Mouse (Mus musculus): ENCODE measurements around the gene Zbtb37.
"Not testable (repeated sequence)": the region's sequence is repeated elsewhere in the genome, so short reads cannot be mapped to it uniquely, and the experiment has no call there.

Zbtb37 gene

DNA sequence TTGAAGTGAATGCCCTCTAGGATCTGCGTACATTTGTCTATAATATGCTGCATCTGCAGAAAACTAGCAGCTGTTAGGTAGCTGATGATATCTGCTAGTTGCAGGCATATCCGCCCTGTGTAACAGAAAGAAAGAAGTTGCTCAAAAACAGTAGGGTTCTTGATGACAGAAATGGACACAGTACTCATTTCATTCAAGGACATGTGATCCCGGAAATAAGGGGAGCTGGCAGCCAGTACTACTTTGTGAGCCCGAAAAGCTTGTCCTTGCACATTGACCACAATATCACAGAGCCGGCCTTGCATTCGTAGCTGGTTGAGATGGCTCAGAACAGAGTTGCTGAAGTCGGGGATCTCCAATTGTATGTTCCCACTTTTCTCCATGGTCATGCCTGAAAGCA is 2.3 kb downstream of the Zbtb37 start:
- no peak for DNase-seq

DNA sequence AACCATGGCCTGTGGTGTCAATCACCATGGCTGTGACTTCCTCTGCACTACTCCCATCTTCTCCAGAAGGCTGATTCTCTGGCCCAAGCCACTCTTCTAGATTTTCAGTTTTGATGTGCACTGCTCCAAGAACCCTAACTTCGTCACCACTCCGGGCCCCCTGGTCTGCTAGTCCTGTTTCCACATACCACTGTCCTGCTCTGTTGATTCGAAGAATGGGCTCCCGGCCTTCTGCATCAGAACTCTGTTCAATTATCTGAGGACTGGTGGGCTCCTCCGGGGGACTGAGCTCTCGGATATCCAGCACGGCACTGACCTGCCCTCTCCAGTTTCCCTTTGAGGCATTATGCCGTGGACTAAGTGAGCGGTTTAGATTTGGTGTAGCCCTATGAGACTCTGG is 2.8 kb downstream of the Zbtb37 start:
- DNase-seq: no peak

DNA sequence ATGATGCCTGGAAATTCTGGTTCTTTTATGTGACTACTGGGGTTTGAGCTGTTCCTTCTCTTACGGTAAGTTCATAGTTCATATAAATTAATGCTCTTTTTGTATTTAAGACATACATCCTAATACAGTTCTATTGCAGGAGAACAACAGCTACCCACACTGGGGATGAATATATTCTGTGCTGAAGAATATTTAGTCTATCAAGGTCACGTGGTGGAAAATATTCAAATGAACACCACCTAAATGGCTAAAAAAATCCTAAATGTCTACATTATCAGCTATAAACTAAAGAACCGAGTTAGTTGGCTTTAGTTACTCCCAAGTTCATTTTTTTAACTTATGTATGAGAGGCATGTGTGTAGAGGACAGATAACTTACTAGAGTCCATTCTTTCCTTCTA is 4.6 kb downstream of the Zbtb37 start:
- no peak for DNase-seq

DNA sequence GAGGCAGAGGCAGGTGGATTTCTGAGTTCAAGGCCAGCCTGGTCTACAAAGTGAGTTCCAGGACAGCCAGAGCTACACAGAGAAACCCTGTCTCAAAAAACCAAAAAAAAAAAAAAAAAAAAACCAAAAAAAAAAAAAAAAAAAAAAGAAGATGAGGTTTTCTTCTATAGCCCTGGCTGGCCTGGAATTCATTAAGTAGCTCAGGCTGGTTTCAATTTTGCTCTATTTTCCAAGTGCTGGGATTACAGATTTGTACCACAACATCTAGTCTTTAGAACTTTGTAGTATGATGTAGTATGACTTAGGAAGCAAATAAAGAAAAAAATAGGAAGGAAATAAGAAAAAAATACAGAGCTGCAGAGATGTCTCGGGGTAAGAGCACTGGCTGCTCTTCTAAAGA is 6.2 kb downstream of the Zbtb37 start:
- DNase-seq: not testable (repeated sequence)

DNA sequence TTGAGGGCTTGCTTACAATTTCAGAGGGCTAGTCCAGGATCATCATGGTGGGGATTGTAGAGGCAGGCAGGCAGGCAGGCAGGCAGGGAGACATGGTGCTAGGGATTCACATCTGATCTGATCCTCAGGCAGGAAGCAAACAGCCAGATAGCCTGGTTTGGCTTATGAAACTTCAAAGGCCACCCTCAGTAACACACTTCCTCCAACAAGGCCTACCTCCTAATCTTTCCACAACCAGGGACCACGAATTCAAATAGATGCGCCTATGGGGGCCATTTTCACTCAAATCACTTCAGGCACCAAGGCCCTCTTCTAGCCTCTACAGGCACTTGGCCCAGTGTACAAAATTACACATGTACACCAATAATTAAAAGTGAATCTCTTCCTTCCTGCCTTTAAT is 7.5 kb downstream of the Zbtb37 start:
- no peak for DNase-seq

DNA sequence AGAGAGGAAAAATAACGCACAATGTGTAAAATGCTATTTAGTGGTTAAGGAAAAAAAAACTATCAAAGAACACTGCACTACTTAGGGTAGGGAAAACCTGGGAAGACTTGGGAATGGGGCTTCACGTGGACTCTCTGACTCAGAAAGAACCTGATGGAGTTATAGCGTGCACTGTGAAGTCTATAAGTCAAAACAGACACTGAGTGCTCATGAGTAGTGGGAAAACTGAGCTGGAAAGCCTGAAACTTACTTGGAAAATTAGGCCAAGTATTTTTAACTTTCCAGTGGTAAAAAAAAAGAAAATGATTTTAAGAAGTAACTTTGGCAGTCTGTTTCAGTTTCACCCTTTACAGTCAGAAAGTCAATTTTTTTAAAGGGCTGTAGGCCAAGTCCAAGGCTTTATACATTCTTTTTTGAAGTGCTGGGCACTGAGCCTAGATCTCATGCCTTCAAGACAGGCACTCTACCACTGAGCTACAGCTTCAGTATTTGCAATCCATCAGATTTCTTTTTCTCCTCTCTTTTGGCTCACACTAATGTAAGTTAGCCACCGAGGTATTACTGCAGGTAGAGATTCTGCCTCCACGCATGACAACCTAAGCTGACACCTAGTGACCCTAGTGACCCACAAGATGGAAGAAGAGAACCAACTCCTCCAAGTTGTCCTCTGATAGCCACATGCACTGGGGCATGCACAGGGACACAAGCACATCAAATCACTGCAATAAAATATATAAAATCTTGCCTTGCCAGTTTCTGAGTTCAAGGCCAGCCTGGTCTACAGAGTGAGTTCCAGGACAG is 9.0 kb downstream of the Zbtb37 start:
- DNase-seq: no peak

DNA sequence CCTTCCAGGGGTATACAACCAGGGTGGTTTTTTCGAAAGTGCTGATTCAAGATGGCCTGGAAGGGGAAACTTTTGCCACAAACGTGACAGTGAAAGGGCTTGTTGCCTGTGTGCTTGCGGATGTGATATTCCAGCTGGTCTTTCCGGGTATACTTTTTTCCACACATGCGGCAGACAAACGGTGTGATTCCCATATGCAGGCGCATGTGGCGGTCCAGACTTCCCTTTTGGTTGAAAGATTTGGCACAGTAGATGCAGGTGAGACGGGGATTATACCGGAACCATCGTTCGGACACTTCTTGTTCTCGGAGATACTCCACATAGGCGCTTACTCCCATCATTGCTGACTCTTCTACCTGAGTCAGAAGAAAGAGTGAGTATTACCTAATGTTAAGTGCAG is 14.6 kb downstream of the Zbtb37 start:
- no peak for DNase-seq

DNA sequence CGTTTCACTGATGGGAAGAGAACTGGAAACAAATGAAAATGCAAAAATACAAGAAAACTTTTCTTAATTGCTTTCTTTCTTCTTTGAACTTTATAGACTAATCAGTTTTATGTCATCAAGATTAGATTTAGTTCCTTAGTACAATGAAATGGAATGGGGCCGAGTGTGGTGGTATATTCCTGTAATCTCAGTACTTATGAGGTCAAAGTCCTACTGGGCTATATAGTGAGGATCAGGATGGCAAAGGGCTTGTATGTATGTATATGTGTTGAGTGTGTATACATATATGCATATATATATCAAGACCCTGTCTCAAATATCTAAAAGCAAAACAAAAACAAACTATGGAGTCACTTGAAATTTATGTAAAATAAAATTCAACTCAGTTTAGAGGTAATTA is 18.3 kb downstream of the Zbtb37 start:
- DNase-seq: no peak

DNA sequence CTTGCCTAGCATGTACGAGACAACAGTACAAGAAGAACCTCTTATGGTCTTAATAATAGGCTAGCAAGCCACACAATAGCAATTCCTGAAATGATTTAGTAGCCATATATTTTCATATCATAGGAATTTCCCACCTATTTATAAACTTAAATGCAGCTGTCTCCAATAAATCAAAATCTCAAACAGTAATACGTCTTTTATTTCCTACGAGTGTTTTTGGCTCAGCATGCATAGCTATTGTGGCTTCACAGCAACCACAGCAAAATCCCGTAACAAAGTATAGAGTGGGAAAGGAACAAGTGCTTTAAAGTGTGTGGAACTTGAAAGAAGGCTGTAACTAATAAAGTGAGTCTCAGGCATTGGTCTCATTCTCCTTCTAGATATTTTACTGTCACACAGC is 24.2 kb downstream of the Zbtb37 start:
- DNase-seq: no peak

DNA sequence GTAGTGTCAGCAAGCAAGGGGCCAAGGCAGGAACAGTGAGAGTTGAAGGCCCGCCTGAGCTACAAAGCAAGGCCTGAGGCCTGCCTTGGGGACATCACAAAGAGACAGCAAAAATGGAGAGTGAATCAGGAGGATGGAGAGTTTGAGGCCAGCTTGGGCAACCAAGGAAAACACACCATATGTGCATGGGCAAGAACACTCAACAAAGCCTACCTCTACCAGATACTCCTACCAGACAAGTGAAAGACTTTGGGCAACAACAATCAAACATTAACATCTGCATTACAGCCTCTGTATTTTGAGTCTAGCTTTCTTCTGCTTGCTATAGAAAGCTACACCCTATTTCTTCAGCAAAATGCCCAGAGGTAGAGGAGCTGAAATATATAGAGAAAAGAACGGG is 26.6 kb downstream of the Zbtb37 start:
- no peak for DNase-seq

DNA sequence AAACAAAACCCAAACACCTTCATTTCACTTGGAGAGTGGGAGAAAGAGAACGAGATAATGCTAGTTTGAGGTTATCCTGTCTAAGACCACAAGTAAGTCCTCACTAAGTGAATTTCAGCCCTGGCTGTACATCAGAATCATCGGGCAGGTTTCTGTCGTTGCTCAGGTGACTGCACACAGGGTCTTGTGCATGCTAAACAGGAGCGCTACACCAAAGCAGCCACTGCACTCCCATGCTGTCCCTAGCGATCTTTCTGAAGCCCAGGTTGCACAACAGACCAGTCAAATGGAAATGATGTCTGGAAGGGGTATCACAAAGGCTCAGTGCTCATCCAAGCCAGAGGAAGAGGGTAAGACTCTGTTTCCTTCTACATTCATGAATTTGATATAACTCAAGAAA is 28.2 kb downstream of the Zbtb37 start:
- DNase-seq: no peak

DNA sequence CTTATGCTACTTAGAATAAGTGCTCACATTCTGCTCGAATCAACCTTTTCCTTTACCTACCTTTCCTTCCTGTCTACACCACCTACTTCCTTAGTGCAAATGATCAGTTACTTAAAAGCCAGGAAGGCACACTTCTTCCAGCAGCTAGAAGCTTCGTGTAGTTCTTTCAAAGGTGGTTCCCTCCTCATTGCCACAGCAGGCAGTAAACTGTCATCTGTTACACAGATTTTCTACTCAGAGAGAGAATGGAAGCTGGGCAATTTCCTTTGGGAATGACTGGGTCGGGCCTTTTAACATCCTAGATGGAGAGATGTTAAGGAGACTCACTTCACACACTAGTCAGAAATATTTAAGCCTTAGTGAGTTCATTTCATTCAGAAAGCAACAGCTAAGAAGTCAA is 29.1 kb downstream of the Zbtb37 start:
- DNase-seq: no peak

DNA sequence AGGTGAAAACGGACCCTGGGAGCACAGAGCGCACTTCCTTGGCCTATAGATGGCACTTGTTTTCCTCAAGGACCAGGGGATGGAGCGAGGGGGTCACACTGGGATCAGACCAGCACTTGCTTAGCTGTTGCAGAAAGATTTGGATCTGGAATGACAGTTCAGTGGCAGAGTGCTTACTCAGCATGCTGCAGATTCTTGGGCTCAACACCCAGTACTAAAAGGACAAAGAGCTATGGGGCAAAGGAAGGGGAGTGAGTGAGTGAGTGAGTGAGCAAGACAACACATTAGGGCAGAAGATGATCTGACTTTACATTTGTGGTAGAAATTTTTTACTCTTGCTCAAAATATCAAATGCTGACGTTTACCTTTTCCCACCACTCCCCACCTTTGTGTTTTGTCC is 29.7 kb downstream of the Zbtb37 start:
- DNase-seq: no peak

DNA sequence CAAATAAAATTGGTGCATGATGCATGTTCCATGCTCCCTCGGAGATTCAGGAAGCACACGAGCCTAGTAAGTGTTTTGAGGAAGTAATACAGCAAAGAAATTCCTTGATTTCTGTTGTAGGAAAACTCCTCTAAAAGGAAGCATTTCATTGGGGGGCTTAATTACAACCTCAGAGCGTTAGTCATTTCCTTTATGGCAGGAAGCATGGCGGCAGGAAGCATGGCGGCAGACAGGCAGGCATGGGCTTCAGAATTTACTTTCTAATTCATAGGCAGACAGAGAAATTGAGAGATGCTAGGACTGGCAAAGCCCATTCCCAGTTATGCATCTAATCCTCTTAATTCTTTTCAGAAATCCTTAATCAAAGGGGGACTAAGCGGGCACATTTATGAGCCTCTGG is 40.8 kb downstream of the Zbtb37 start:
- DNase-seq: no peak

DNA sequence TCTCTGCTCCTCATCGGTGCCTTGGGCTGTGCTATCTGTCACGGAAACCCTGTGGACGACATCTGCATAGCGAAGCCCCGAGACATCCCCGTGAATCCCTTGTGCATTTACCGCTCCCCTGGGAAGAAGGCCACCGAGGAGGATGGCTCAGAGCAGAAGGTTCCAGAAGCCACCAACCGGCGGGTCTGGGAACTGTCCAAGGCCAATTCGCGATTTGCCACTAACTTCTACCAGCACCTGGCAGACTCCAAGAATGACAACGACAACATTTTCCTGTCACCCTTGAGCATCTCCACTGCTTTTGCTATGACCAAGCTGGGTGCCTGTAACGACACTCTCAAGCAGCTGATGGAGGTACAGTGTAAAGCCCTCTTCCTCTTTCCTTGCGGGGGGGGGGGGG is 45.3 kb downstream of the Zbtb37 start:
- peak in 1 of 2 experiments; percentile 10 for DNase-seq

DNA sequence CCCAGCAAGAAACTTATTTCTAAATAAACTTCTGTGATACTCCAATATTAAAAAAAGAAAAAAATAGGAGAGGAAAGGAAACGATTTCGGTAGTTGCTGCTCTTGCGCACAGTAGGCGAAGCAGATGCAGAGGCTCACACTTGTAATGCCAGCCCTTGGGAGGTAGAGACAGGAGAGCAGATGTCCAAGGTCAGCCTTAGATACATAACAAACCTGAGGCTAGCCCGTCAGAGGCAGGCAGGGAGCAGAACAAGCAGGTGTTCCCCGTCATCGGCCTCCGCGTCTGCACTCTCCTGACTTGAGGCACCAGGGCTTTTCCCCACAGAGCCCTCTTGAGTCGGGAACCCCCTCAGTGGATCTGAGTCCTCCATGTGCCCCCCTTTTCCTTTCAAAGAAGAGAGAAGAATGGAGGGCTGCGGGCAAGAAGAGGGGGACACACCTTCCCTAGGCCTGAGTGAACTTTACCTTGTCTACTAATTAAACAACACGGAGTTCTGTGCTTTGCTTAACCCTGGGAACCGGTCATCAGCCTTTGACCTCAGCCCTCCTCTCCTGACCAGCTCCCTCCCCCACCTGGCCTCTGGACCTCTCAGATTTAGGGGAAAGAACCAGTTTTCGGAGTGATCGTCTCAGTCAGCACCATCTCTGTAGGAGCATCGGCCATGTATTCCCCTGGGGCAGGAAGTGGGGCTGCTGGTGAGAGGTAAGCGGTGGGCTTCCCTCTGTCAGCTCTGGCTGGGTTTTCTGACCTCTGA is 47.6 kb downstream of the Zbtb37 start:
- no peak for DNase-seq

DNA sequence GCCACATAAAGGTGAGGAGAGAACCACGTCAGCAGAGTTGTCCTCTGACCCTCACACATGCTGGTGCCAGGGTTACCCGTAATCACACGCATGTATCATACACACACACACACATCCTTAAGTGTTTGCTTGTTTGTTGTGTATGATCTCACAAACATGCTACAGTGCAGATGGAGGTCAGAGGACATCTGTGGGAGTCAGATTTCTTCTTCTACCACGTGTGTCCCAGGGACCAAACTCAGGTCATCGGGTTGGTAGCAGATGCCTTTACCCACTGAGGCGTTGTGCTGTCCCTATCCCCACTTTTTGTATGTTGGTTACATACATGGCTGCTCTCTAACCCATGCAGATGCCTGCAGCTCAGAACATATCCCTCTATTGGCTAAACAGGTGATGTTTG is 49.2 kb downstream of the Zbtb37 start:
- no peak for DNase-seq

DNA sequence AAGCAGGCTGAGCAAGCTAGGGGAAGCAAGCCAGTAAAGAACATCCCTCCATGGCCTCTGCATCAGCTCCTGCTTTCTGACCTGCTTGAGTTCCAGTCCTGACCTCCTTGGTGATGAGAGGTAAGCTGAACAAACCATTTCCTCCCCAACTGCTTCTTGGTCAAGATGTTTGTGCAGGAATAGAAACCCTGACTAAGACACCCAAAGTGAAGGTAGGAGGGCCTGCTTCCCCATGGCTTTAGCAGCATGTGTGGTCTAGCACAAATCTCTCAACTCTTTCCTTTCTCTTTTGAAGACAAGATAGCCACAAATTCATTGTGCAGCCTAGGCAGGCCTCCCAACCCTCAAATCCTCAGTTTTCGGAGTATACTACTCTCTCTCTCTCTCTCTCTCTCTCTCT is 49.9 kb downstream of the Zbtb37 start:
- not testable (repeated sequence) for DNase-seq

DNA sequence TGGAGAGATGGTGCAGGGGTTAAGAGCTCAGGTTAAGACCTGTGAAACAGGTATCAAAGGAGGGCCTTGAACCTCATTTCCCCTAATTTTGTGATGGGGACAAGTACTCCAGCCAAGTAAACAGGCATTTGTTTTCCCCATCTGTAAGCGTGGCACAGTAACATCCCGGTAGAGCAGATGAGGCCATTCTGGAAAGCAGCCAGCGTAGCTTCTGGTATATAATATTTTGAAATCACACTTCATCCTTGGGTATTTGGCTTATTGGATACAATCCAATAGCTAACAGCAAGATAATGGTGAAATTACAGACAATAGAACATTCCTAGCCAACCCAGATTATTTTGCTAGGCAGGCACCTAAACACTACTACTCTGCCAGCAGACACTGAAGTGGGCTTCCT is 51.8 kb downstream of the Zbtb37 start:
- no peak for DNase-seq

DNA sequence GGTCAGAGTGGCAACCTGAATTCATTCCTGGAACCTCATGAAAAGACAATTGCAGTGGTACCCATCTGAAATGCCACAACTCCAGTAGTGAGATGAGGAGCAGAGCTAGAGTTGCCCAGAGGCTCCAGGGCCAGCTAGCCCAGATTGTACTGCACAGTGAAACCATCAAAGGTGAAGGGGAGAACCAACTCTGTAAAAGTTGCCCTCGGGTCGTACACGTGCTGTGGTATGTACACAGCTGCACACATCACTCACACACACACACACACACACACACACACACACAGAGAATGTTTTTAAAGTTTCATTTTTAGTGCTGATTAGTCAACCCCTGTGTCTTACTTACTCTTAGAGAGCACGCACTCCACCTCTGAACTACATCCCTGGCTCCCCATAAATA is 53.3 kb downstream of the Zbtb37 start:
- DNase-seq: no peak

DNA sequence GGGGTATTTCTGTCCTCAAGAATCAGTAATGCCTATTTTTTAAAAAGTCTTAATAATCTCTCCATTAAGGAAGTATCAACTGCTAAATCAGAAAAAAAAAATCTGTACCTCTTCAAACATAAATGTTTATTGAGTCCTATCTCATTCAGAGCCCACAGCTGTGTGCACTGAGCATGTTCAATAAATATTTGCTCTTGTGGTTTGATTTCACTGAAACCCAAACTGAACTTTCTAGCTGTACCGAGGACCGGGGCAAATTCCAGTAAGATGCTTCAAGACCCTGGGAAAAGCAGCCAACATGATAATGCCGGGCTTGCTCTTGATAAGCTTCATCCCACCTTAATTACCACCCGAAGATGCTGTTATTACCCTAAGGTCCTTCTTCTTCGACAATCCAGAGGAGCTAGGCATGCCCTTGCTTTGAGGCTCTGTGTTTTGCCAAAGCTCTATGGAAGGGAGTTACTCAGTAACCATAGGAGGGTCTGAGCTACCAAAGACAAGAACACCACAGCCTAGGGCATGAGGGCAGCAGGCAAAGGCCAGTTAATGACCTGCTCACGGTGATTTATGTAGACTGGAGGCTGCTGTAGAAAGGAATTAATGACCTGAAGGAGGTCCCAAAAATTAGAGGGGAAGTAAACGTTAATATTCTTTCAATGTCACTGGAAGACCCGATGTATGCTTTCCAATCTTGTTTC is 54.0 kb downstream of the Zbtb37 start:
- DNase-seq: no peak

DNA sequence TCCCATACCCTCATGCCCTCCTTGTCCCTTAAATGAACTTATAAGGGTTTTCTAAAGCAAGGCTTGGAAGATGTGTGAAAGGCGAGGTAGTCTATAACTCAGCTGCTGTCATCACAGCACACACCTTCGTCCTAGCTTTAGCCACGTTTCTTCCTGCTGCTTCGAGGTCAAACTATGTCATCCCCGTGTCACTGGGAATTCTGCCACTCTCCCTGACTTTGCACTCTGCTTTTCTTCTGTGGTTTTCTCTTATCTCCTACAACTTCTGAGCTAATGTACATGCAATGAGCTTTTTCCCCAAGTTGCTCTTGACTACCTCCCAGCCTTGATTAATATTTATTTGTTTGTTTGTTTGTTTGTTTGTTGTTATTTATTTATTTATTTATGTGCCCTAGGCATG is 54.6 kb downstream of the Zbtb37 start:
- DNase-seq: no peak

DNA sequence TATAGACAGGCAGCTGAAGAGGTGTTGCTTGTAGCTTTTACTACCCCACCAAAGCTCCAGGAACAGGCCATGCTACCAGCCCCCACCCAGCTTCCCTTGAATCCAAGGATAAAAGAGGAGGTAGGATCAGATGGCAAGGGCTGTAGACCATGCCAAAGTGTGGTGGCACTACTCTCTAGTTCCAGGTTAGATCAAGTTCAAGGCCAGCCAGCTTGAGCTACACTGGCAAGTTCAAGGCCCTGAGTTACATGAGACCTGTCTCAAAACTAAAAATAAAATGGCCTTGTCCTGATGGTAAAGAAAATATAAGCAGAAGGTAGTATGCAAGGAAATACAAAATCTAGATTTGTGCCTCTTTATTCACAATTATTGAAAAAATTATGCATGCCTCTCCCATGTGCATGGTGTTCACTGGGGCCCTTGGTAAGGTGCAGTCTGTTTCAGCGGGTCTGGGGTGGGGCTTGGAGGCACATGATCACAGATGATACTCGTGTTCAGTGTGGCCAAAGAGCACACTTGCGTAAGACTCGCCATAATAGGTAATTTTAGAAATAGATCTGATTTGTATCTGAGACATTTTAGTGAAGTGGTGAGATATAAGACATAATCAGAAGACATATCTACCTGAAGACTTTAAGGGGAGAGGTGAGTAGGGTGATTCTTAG is 56.4 kb downstream of the Zbtb37 start, which contains the start of gene Serpinc1:
TSS of gene Serpinc1 (plus strand) at position 515 of the 665 bp plus-strand sequence.
- no peak for DNase-seq
